Mouse (Mus musculus): ENCODE results near the gene Fosb.
A peak's percentile ranks its signal among the peaks of the same experiment; 100 is the strongest.

Gene Fosb

GRCm38 (mm10) chr7:19282385-19282784 is 27.5 kb downstream of the Fosb start, which contains the start of gene Rtn2:
TSS of gene Rtn2 (plus strand) at chr7:19282624.
- peak; percentile 91 for DNase-seq (ENCODE audit: low read depth, low spot score)

- peak; percentile 74 for DNase-seq (ENCODE audit: low read depth, low spot score)
Observed at GRCm38 (mm10) chr7:19281680-19282304, 28.1 kb downstream of the Fosb start.

GRCm38 (mm10) chr7:19279581-19280114 is 30.2 kb downstream of the Fosb start, which contains the start of gene Ppm1n:
TSS of gene Ppm1n (minus strand) at chr7:19280064.
- DNase-seq (ENCODE audit: low read depth, low spot score): no peak

GRCm38 (mm10) chr7:19279052-19279451 is 30.8 kb downstream of the Fosb start:
- peak; percentile 61 for DNase-seq (ENCODE audit: low read depth, low spot score)

GRCm38 (mm10) chr7:19276253-19276652 is 33.6 kb downstream of the Fosb start:
- peak; percentile 69 for DNase-seq (ENCODE audit: low read depth, low spot score)

- peak; percentile 96 for DNase-seq (ENCODE audit: low read depth, low spot score)
Observed at GRCm38 (mm10) chr7:19272173-19272764, 37.6 kb downstream of the Fosb start.

- peak; percentile 91 for DNase-seq (ENCODE audit: low read depth, low spot score)
Observed at GRCm38 (mm10) chr7:19271238-19272172, 38.3 kb downstream of the Fosb start, which contains the start of gene Vasp. TSS of gene Vasp (minus strand) at chr7:19271817.

GRCm38 (mm10) chr7:19270509-19271237 is 39.2 kb downstream of the Fosb start:
- peak; percentile 68 for DNase-seq (ENCODE audit: low read depth, low spot score)

- DNase-seq (ENCODE audit: low read depth, low spot score): peak; percentile 84
Observed at GRCm38 (mm10) chr7:19269721-19270441, 40.0 kb downstream of the Fosb start.

- no peak for DNase-seq (ENCODE audit: low read depth, low spot score)
Observed at GRCm38 (mm10) chr7:19268993-19269681, 40.7 kb downstream of the Fosb start.

GRCm38 (mm10) chr7:19267051-19267450 is 42.8 kb downstream of the Fosb start:
- peak; percentile 76 for DNase-seq (ENCODE audit: low read depth, low spot score)

GRCm38 (mm10) chr7:19265928-19266822 is 43.7 kb downstream of the Fosb start:
- no peak for DNase-seq (ENCODE audit: low read depth, low spot score)

- no peak for DNase-seq (ENCODE audit: low read depth, low spot score)
Observed at GRCm38 (mm10) chr7:19265147-19265546, 44.7 kb downstream of the Fosb start.

- DNase-seq (ENCODE audit: low read depth, low spot score): no peak
Observed at GRCm38 (mm10) chr7:19258336-19258735, 51.5 kb downstream of the Fosb start.

- peak; percentile 98 for DNase-seq (ENCODE audit: low read depth, low spot score)
Observed at GRCm38 (mm10) chr7:19257390-19258022, 52.3 kb downstream of the Fosb start.

GRCm38 (mm10) chr7:19256567-19256966 is 53.3 kb downstream of the Fosb start:
- DNase-seq (ENCODE audit: low read depth, low spot score): no peak

GRCm38 (mm10) chr7:19255395-19255794 is 54.5 kb downstream of the Fosb start:
- no peak for DNase-seq (ENCODE audit: low read depth, low spot score)

GRCm38 (mm10) chr7:19253437-19253836 is 56.4 kb downstream of the Fosb start:
- DNase-seq (ENCODE audit: low read depth, low spot score): no peak

Measured in ES-CJ7 (cell line).